Mouse (Mus musculus) intestine, embryonic 14.5 days (tissue): ENCODE results near the gene Rom1. TPM values are rescaled to one million over a fixed set of nuclear protein-coding genes. Genes with fewer than 3 reads are reported as not detected.
A peak's percentile ranks its signal among the peaks of the same experiment; 100 is the strongest.
"Not testable (repeated sequence)": the region's sequence is repeated elsewhere in the genome, so short reads cannot be mapped to it uniquely, and the experiment has no call there.

Source experiments
- ATAC-seq: fragments of 200-750 bp; cut with Nextera tagmentation; replicated peaks from 2 replicates; pipeline ENCODE4 v1.8.0; 2017; ENCODE audit warnings: low read depth, moderate number of reproducible peaks, moderate TSS enrichment, moderate library complexity; ENCODE audit not compliant: low FRiP score, low TSS enrichment
- DNase-seq: peaks from one replicate; pipeline ENCODE4 v3.0.0-alpha.2; 2018; ENCODE audit warnings: low spot score
- H3K27ac ChIP-seq: fragments of 300-500 bp; sonication (generic); 2 replicates; pipeline ENCODE4 v1.5.1; 2014; ENCODE audit warnings: low read depth, mild to moderate bottlenecking, control low read depth
- H3K27me3 ChIP-seq: fragments of 300-500 bp; sonication (generic); replicated peaks from 2 replicates; pipeline ENCODE4 v1.6.1; 2014; ENCODE audit warnings: low read length, control low read depth; ENCODE audit not compliant: control insufficient read depth, insufficient read depth
- H3K36me3 ChIP-seq: fragments of 300-500 bp; sonication (generic); 2 replicates; pipeline ENCODE4 v1.6.1; 2014; ENCODE audit warnings: low read length, control low read depth; ENCODE audit not compliant: control insufficient read depth, insufficient read depth
- H3K4me1 ChIP-seq: fragments of 300-500 bp; sonication (generic); replicated peaks from 2 replicates; pipeline ENCODE4 v1.6.1; 2014; ENCODE audit warnings: low read length, control low read depth, mixed read lengths; ENCODE audit not compliant: control insufficient read depth, insufficient read depth
- H3K4me2 ChIP-seq: fragments of 300-500 bp; sonication (generic); 2 replicates; pipeline ENCODE4 v1.6.1; 2014; ENCODE audit warnings: low read length
- H3K4me3 ChIP-seq: fragments of 300-500 bp; sonication (generic); 2 replicates; pipeline ENCODE4 v1.5.1; 2014; ENCODE audit warnings: low read depth, low read length, control low read depth, mixed read lengths
- H3K9ac ChIP-seq: fragments of 300-500 bp; sonication (generic); 2 replicates; pipeline ENCODE4 v1.6.1; 2014; ENCODE audit warnings: mild to moderate bottlenecking, low read length
- H3K9me3 ChIP-seq: fragments of 300-500 bp; sonication (generic); 2 replicates; pipeline ENCODE4 v1.6.1; 2016; ENCODE audit warnings: low read length, control low read depth; ENCODE audit not compliant: control insufficient read depth
- WGBS: fragments of 180-500 bp; shearing (Covaris S2); extraction: QIAGEN DNeasy Blood & Tissue Kit; methylation state at CpG from one replicate; pipeline ENCODE4 v1.1.7; 2014; 5-methylcytosine and 5-hydroxymethylcytosine counted together
- polyA plus RNA-seq: library from polyadenylated mRNA; unstranded; fragments of >200 nt; fragmentation: Nextera tagmentation; extraction: Ambion mirVana; gene quantifications from 2 replicates; pipeline ENCODE4 v1.2.1, GENCODE M21; 2014

The Rom1 gene
- polyA plus RNA-seq, result 1.1 and 1.8 TPM in 2 replicates

DNA sequence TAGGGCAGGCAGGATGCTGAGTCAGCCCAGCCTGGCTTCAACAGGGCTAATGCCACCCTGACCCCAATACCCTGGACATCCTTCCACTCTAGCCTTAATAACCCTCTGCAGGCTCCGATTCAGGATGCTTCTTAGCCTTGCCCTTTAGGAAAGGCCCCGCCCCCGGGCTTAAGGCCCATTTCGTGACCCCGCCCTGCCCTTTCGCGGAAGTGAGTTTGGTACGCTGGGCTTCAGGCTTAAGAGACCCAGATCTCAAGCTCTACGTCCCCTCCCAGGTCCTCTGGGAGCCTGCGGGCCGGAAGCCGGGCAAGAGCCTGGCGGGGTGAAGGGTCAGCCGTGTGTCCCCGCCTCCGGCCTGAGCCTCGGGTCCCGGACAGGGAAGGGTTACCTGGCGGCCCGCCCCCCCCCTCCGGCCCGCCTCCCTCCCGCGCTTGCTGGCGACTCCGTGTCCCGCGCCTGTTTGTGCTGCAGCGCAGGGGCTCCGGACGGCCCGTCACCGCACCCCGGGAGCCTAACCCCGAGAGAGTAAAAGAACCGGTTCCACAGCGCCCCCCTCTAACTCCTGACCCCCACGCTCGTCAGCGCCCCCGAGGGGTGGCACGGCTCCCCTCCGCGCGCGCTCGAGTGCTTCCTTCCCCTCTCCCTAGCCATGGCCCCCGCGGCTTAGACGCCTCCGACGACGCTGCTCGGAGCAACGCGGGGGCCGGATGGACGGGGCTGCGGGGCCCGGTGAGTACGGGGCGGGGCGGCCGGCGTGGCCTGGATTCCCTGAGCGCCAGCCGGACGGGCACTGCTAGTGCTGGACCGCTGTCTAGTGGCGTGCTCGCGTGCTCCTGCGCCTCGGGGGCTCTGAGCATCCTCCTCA, at the start of gene Rom1, which contains the start of gene Eml3:
Gene Rom1 (minus strand): TSS at position 133 of the 865 bp plus-strand sequence.
Gene Eml3 (plus strand): TSS at position 329 of the 865 bp plus-strand sequence.
- ATAC-seq (peak; percentile 81), DNase-seq (peak; percentile 84)
- H3K9me3 ChIP-seq, result no peaks in the 10 kb centered on the region
- peaks cover 39% of the 10 kb centered on the region for H3K36me3 ChIP-seq
- WGBS, result under 1% methylated on average over 68 of the region's 74 CpGs
- peaks cover 13% of the 10 kb centered on the region for H3K4me1 ChIP-seq
- H3K4me2 ChIP-seq, result peak within 1 kb of the TSS; percentile 79
- peak within 1 kb of the TSS; percentile 78 for H3K9ac ChIP-seq
- H3K27ac ChIP-seq, result peak within 1 kb of the TSS; percentile 81
- peak within 1 kb of the TSS; percentile 78 for H3K4me3 ChIP-seq
- no peaks in the 10 kb centered on the region for H3K27me3 ChIP-seq

DNA sequence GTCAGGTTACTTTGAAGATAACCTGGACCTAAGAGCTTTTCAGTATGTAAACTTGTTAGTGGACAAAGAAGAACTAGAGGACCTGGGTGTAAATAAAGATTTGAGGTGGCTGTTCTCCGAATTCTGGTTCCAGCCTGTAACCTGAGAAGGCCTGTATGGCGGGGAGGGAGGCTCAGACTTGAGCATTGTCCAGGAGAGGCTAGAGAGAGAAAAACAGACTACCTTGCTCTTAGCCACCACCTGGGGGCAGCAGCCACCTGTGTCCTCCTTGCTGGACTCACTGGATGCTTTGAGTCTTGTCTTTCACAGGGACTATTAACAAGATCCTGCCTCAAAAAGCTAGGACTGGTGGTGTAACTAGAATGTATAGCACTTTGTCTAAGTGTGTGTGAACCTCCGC, 47.4 kb upstream of the Rom1 start:
- WGBS, result 40% methylated on average over 3 of the region's 3 CpGs
- peaks cover 93% of the 10 kb centered on the region for H3K36me3 ChIP-seq

DNA sequence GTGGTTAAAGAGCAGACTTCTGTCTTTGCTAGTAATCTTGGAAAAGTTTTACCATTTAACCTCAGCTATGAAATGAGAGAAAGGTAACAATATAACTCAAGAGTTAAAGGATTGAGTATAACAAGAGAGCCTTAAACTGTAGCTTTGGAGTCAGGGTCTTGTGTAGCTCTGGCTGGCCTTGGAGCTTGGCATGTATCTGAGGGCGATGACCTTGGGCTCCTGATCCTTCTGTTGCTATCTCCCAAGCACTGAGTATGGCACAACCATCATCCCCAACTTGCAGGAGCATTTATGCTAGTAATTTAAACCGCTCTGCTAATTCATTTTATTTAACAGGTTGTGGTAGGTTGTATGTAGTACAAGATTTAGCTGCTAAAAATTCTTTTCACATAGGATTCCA, 46.3 kb upstream of the Rom1 start:
- Histone ChIP-seq H3K36me3 (peaks cover 98% of the 10 kb centered on the region), H3K4me3 (no peak overlapping the region), H3K27ac (no peak overlapping the region), H3K9ac (no peak overlapping the region), H3K9me3 (no peaks in the 10 kb centered on the region), H3K4me1 (0 out of 2 replicates have a peak, but pooled peaks cover 4% of the 10 kb centered on the region), H3K4me2 (no peak overlapping the region), H3K27me3 (no peaks in the 10 kb centered on the region)
- no peak for DNase-seq
- ATAC-seq, result no peak
- WGBS, result 98% methylated on average over 2 of the region's 2 CpGs

More for the DNA sequence above, 47.4 kb upstream of the Rom1 start:
- H3K4me3 ChIP-seq, result no peak overlapping the region
- H3K9me3 ChIP-seq, result no peaks in the 10 kb centered on the region
- peaks cover 6% of the 10 kb centered on the region; the same call in 1 of the 2 replicates for H3K4me1 ChIP-seq
- DNase-seq (no peak), ATAC-seq (peak; percentile 67; the same call in 1 of the 2 replicates)
- H3K27ac ChIP-seq, result no peak overlapping the region
- H3K9ac ChIP-seq, result no peak overlapping the region
- H3K27me3 ChIP-seq, result no peaks in the 10 kb centered on the region
- H3K4me2 ChIP-seq, result no peak overlapping the region

DNA sequence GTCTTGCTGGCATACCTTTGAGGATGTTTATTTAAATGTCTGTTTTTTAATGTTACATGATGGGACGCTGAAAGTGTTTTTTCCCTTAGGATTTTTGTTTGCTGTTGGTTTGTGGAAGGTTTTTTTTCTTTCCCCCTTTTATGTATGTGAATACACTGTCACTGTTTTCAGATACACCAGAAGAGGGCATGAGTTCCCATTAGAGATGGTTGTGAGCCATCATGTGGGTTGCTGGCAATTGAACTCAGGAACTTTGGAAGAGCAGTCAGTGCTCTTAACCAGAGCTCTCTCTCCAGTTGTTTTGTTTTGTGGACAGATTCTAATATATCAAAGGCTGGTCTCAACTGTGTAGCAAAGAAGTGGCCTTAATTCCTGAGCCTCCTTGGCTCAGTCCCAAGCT, 45.5 kb upstream of the Rom1 start:
- H3K27ac ChIP-seq, result no peak overlapping the region

DNA sequence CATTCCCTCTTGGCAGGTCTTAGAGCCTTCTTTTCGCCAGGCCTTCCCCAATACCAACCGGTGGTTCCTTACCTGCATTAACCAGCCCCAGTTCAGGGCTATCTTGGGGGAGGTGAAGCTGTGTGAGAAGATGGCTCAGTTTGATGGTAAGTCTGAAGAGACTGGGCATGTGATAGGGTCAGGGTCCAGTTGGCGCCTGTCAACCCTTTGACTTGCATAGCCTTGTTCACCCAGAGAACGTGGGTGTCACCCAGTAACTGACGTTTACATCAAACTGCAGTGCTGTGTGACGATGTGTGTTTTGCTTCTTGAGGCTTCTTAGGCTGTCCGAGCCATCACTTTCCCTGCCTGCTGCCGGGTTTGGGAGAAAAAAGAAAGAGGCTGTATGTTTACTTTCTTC, 43.3 kb upstream of the Rom1 start:
- not testable (repeated sequence) for H3K4me2 ChIP-seq, H3K27me3 ChIP-seq, ATAC-seq, DNase-seq, H3K9me3 ChIP-seq, H3K9ac ChIP-seq, H3K4me3 ChIP-seq, H3K27ac ChIP-seq
- Histone ChIP-seq H3K4me1 (peaks cover 12% of the 10 kb centered on the region), H3K36me3 (peaks cover 89% of the 10 kb centered on the region)
- WGBS, result 87% methylated on average over 8 of the region's 8 CpGs

More for the DNA sequence above, 45.5 kb upstream of the Rom1 start:
- no peak overlapping the region for H3K9ac ChIP-seq
- H3K9me3 ChIP-seq, result no peaks in the 10 kb centered on the region
- ATAC-seq (no peak), DNase-seq (no peak)
- WGBS, result 75% methylated on average over 1 of the region's 1 CpGs
- no peak overlapping the region for H3K4me3 ChIP-seq
- H3K27me3 ChIP-seq, result no peaks in the 10 kb centered on the region
- peaks cover 98% of the 10 kb centered on the region for H3K36me3 ChIP-seq
- no peak overlapping the region for H3K4me2 ChIP-seq
- 0 out of 2 replicates have a peak, but pooled peaks cover 4% of the 10 kb centered on the region for H3K4me1 ChIP-seq

DNA sequence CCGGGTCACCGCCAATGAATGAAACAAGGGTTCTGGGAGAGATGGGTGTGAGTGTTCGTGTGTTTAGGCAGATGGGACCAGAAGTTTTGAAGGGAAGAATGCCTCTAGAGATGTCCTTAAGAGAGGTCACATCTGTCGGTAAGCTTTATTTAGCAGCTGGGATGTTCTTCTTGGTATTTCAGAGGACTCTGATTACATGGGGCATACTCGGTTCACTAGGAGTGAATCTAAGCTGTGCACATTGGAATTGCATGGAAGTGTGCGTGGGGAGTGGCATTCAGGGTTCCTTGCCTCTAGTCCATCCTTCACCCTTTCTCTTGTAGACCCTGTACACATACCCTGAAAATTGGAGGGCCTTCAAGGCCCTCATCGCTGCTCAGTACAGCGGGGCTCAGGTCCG, 38.7 kb upstream of the Rom1 start:
- 7% methylated on average over 9 of the region's 9 CpGs for WGBS
- Histone ChIP-seq H3K4me2 (peak overlapping the region; percentile 73), H3K9me3 (no peaks in the 10 kb centered on the region), H3K27me3 (no peaks in the 10 kb centered on the region), H3K4me3 (peak overlapping the region; percentile 93), H3K27ac (peak overlapping the region; percentile 78), H3K4me1 (peaks cover 15% of the 10 kb centered on the region), H3K36me3 (peaks cover 77% of the 10 kb centered on the region), H3K9ac (peak overlapping the region; percentile 98)
- no peak for ATAC-seq
- no peak for DNase-seq

DNA sequence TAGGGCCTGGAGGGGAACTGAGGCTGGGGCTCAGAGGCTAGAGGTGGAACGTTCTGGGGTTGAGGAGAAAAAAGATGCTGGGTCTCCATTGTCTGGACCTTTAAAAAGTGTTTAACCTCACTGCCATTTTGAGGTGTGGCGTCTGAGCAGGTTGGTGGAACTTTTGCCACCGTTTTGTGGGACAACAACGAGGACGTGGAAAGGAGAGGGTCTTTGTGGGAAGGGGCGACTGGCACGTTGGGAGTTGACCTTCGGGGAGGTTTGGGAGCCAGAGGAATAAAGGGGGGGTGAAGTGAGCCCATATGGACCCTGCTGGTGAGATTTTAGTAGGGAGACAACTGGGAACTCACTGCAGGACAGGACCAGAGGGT, 38.2 kb upstream of the Rom1 start:
- peak overlapping the region; percentile 73 for H3K4me2 ChIP-seq
- ATAC-seq (no peak), DNase-seq (no peak)
- under 1% methylated on average over 8 of the region's 8 CpGs for WGBS
- no peaks in the 10 kb centered on the region for H3K27me3 ChIP-seq
- H3K36me3 ChIP-seq, result peaks cover 77% of the 10 kb centered on the region
- no peaks in the 10 kb centered on the region for H3K9me3 ChIP-seq
- H3K4me3 ChIP-seq, result peak overlapping the region; percentile 93
- peaks cover 15% of the 10 kb centered on the region for H3K4me1 ChIP-seq
- H3K9ac ChIP-seq, result peak overlapping the region; percentile 98
- peak overlapping the region; percentile 78 for H3K27ac ChIP-seq

DNA sequence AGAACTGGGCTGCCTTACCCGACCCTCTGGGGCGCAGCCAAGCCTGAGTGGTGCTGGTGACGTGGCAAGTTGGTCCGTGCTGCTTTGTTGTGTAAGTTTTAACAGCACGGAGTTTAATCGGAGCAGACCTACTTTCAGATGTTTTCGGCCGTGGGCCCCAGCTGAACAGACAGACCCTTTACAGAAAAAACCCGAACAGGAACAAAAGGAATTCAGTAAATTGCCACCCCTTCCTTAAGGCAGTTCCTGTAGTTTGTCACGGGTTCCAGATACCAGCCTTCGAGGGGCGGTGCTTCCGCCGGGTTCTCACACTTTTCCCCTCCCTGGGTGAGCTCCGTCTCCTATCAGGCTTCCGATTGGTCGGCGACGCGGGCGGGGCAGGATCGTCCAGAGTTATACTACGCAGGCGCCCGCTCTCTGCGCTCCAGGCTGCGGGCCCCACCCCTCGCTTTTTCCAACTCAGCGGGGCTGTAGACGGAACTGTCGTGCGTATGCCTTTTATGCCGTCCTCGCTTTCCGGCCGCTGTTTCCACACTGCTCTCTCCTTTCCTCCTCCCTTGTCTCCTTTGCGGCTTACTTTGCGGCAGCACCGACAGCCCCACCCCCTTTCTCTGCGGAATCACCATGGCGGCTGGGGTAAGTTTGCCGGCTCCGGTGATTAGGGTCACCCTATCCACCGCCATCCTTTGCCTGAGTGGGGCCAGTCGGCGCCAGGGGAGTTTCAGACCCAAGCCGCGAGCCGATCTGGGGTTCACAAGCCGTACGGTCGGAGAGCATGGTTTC, 37.6 kb upstream of the Rom1 start, which contains the start of gene Eef1g:
Gene Eef1g (plus strand): TSS at position 452 of the 783 bp plus-strand sequence.
- peak within 1 kb of the TSS; percentile 93 for H3K4me3 ChIP-seq
- H3K4me2 ChIP-seq, result peak within 1 kb of the TSS; percentile 73
- H3K9ac ChIP-seq, result peak within 1 kb of the TSS; percentile 98
- H3K9me3 ChIP-seq, result no peaks in the 10 kb centered on the region
- DNase-seq (peak; percentile 94), ATAC-seq (peak; percentile 98)
- no peaks in the 10 kb centered on the region for H3K27me3 ChIP-seq
- WGBS, result under 1% methylated on average over 52 of the region's 52 CpGs
- peaks cover 77% of the 10 kb centered on the region for H3K36me3 ChIP-seq
- peak within 1 kb of the TSS; percentile 91 for H3K27ac ChIP-seq
- H3K4me1 ChIP-seq, result peaks cover 15% of the 10 kb centered on the region
